Mouse (Mus musculus) C2C12 (cell line): ENCODE data around the gene Mob1b.

Source experiments
- CEBPB ChIP-seq: IDR thresholded peaks from one replicate; pipeline ENCODE4 v1.6.1; 2011; ENCODE audit warnings: low read depth, mild to moderate bottlenecking, control low read depth, moderate library complexity
- CTCF ChIP-seq: IDR thresholded peaks from one replicate; pipeline ENCODE4 v1.5.1; 2011; ENCODE audit not compliant: control insufficient read depth, insufficient read depth, insufficient read length
- MAX ChIP-seq: IDR thresholded peaks from one replicate; pipeline ENCODE4 v1.6.1; 2011; ENCODE audit warnings: mild to moderate bottlenecking, control low read depth
- MYOD1 ChIP-seq: IDR thresholded peaks from one replicate; pipeline ENCODE4 v1.6.1; 2011; ENCODE audit warnings: low read depth; ENCODE audit not compliant: control insufficient read depth, insufficient read length
- MYOG ChIP-seq: IDR thresholded peaks from one replicate; pipeline ENCODE4 v1.6.1; 2011; ENCODE audit not compliant: control insufficient read depth, insufficient read length; ENCODE audit errors: extremely low read depth
- USF1 ChIP-seq: IDR thresholded peaks from one replicate; pipeline ENCODE4 v1.6.1; 2011; ENCODE audit warnings: low read depth, mild to moderate bottlenecking, control low read depth, moderate library complexity

DNA sequence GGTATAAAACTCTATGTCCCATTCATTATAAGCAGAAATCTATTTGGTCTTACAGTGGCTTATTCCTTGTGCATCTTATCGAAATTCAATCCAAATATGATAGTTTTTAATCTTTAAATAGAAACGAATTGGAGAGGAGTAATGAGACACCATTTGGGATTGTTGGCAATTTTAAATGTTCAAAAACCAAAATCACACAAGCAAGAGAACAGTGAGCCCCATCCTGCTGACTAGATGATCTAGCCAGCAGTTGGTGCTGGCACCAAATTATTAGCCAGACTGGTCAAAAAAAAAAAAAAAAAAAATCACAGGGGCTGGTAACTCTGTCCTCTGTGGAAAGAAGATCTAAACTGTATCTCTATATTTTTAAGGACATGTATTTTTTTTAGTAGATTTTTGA lies 92.5 kb downstream of the Mob1b start:
- TF ChIP-seq CTCF (no peak), MYOD1 (no peak), MYOG (no peak), MAX (no peak), CEBPB (no peak), USF1 (no peak)
